In genomic region chr14:30716953-30717285, GRCm38 (mm10) we compare ENCODE assay signal across 8 mouse cellular contexts. TPM values are rescaled to one million over a fixed set of nuclear protein-coding genes. Genes with fewer than 3 reads are reported as not detected.
DNase-seq lines count a peak whose midpoint lies in the region; ATAC-seq and TF ChIP-seq lines count a peak whose summit lies in the region.

No protein-coding gene starts in this region.

- H3K36me3 ChIP-seq in ES-Bruce4 (ENCODE audit: control insufficient read depth, insufficient read depth, low read length, poor library complexity, severe bottlenecking) = no peaks in the 10 kb centered on the region
- no peaks in the 10 kb centered on the region for H3K36me3 ChIP-seq in kidney, embryonic 14.5 days (ENCODE audit: control insufficient read depth, insufficient read depth, low read length)
- H3K36me3 ChIP-seq in midbrain, embryonic 13.5 days = no peaks in the 10 kb centered on the region

- H3K9me3 ChIP-seq in ES-Bruce4 (replicated peaks; ENCODE audit: control insufficient read depth, insufficient read depth, low read length, poor library complexity, severe bottlenecking) = no peaks in the 10 kb centered on the region
- no peaks in the 10 kb centered on the region for H3K9me3 ChIP-seq in kidney, embryonic 14.5 days (ENCODE audit: control insufficient read depth, low read length)
- H3K9me3 ChIP-seq in midbrain, embryonic 13.5 days = no peaks in the 10 kb centered on the region

- no peak for TF ChIP-seq EP300 in ES-Bruce4 (IDR thresholded peaks at IDR 0.05; ENCODE audit: insufficient read depth, low read depth, low read length)

- H3K4me2 ChIP-seq in kidney, embryonic 14.5 days (replicated peaks; ENCODE audit: low read depth, low read length) = peak overlapping the region; percentile 84
- H3K4me2 ChIP-seq in midbrain, embryonic 13.5 days (replicated peaks) = peak overlapping the region; percentile 74

- peaks cover 11% of the 10 kb centered on the region for H3K27me3 ChIP-seq in ES-Bruce4 (ENCODE audit: control insufficient read depth, insufficient read depth, low read length, poor library complexity, severe bottlenecking)
- peaks cover 10% of the 10 kb centered on the region for H3K27me3 ChIP-seq in kidney, embryonic 14.5 days (ENCODE audit: control insufficient read depth, insufficient read depth, low read length)
- H3K27me3 ChIP-seq in midbrain, embryonic 13.5 days = no peaks in the 10 kb centered on the region

- TF ChIP-seq POLR2A in ES-Bruce4 (IDR thresholded peaks at IDR 0.05; ENCODE audit: insufficient read depth, low read length) = no peak

- peak; percentile 35 for ATAC-seq in erythroid progenitor cell, adult 5-6 weeks (replicated peaks; ENCODE audit: low FRiP score, poor library complexity, severe bottlenecking)
- ATAC-seq in kidney, embryonic 14.5 days (ENCODE audit: low FRiP score, low TSS enrichment) = no peak
- no peak for ATAC-seq in midbrain, embryonic 13.5 days

- peak overlapping the region; percentile 95 for H3K27ac ChIP-seq in gastrocnemius, adult 2 months
- no peak overlapping the region for H3K27ac ChIP-seq in ES-Bruce4 (ENCODE audit: insufficient read depth, low read length)
- H3K27ac ChIP-seq in kidney, embryonic 14.5 days (ENCODE audit: low read depth, low read length) = no peak overlapping the region
- peak overlapping the region; percentile 95 for H3K27ac ChIP-seq in midbrain, embryonic 13.5 days

- no peak for DNase-seq in gastrocnemius, adult 2 months
- no peak for DNase-seq in gastrocnemius, postnatal 10 days
- DNase-seq in frontal cortex, postnatal 14 days (ENCODE audit: low spot score in 2 of 2) = no peak
- no peak for DNase-seq in left cerebral cortex, postnatal 14 days (ENCODE audit: low spot score in 2 of 2)

- peak overlapping the region; percentile 99 for H3K4me3 ChIP-seq in gastrocnemius, adult 2 months
- peak overlapping the region; percentile 83 for H3K4me3 ChIP-seq in ES-Bruce4 (ENCODE audit: low read depth, low read length)
- peak overlapping the region; percentile 88 for H3K4me3 ChIP-seq in kidney, embryonic 14.5 days (ENCODE audit: low read length)
- H3K4me3 ChIP-seq in midbrain, embryonic 13.5 days (replicated peaks) = peak overlapping the region; percentile 95

- no peaks in the 10 kb centered on the region for H3K4me1 ChIP-seq in ES-Bruce4 (ENCODE audit: control insufficient read depth, insufficient read depth, low read length)
- H3K4me1 ChIP-seq in kidney, embryonic 14.5 days (ENCODE audit: control insufficient read depth, insufficient read depth, low read length) = peaks cover 7% of the 10 kb centered on the region
- peaks cover 16% of the 10 kb centered on the region for H3K4me1 ChIP-seq in midbrain, embryonic 13.5 days (replicated peaks)

- WGBS in kidney, embryonic 14.5 days = 6% methylated on average over 7 of the region's 7 CpGs
- WGBS in midbrain, embryonic 13.5 days = 4% methylated on average over 7 of the region's 7 CpGs

- peak overlapping the region; percentile 96 for H3K9ac ChIP-seq in ES-Bruce4 (ENCODE audit: low read depth, poor library complexity, severe bottlenecking)
- H3K9ac ChIP-seq in kidney, embryonic 14.5 days (ENCODE audit: low read depth, low read length) = peak overlapping the region; percentile 93
- H3K9ac ChIP-seq in midbrain, embryonic 13.5 days (replicated peaks) = peak overlapping the region; percentile 93

- intact Hi-C loops in gastrocnemius, adult 2 months (cut with DNase I) = loop anchor here (5.0 to 10.0 kb wide), 4 partner anchors 45 to 165 kb away; partner anchors contain the start of genes Rft1 and Tmem110
- intact Hi-C loops in left cerebral cortex, postnatal 14 days (cut with DNase I) = loop anchor here (10.0 kb wide), 1 partner anchor 58 kb away; no protein-coding TSS in a partner anchor

- no peak for TF ChIP-seq CTCF in gastrocnemius, adult 2 months (IDR thresholded peaks at IDR 0.05)
- no peak for TF ChIP-seq CTCF in ES-Bruce4 (IDR thresholded peaks at IDR 0.05; ENCODE audit: low read depth, low read length)

RNA-seq across cellular contexts. Expression of gene Sfmbt1, which starts 2.3 kb away (rescaled TPM):
- total RNA-seq in gastrocnemius, adult 2 months (2021) = 10 to 100 TPM; 11.0 to 11.4 TPM
- 10 to 100 TPM in 1 of 2 experiments, 1 to 10 TPM in 1; 9.7 to 12.7 TPM for total RNA-seq in gastrocnemius, postnatal 10 days (2021)
- polyA plus RNA-seq in ES-Bruce4 (2011; ENCODE audit: insufficient read depth, insufficient read length, low read depth, missing spikeins) = 9.8 and 12.0 TPM in 2 replicates
- total RNA-seq in erythroid progenitor cell, adult 5-6 weeks (2015; ENCODE audit: low replicate concordance) = 22.7 and 36.0 TPM in 2 replicates
- total RNA-seq in erythroid progenitor cell, adult 5-6 weeks (2017; ENCODE audit: low replicate concordance) = 13.4 and 27.0 TPM in 2 replicates
- polyA plus RNA-seq in kidney, embryonic 14.5 days (2014; fragmentation: Nextera tagmentation; extraction: Ambion mirVana) = 8.5 and 18.0 TPM in 2 replicates
- polyA plus RNA-seq in midbrain, embryonic 13.5 days (2015; fragmentation: Nextera tagmentation; extraction: Ambion mirVana) = 21.2 and 21.5 TPM in 2 replicates
- total RNA-seq in left cerebral cortex, postnatal 14 days (2021) = 10 to 100 TPM; 26.0 to 29.9 TPM

Comparison
In these comparisons a context has a peak if more than half of its experiments do, and no peak if none do; other contexts are left out.
1. H3K27ac ChIP-seq: peak in gastrocnemius, adult 2 months (single experiment) and midbrain, embryonic 13.5 days (single experiment); none in ES-Bruce4 (single experiment) and kidney, embryonic 14.5 days (single experiment).
2. Peak in every context shown above with its lines, with median percentiles within 50 percentile points of each other: H3K4me3 ChIP-seq and H3K9ac ChIP-seq.